Mouse (Mus musculus): ENCODE results near the gene Slfn14.

DNA sequence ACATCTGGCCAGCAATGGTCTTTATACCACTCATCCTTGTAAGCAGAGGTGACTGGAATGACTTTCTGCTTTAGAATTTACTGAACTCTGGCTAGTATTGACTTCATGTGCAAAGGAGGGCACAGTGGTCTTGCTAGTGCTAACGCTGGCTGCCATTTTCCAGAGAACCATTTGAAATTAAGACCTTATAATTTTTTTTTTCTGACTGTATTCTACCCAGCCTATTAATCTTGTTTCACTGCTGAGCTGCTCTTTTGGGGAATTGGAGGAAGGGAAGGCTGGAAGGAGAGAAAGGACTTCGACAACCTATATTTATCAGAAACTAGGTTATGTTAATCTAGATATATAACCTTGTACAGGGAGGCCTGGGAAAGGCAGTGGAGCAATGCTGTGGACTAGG, 18.0 kb upstream of the Slfn14 start:
- TF ChIP-seq POLR2A (IDR thresholded peaks at IDR 0.05; ENCODE audit: extremely low read depth, insufficient read depth, low read length) = no peak
- TF ChIP-seq CTCF (IDR thresholded peaks at IDR 0.05; ENCODE audit: low read depth, low read length) = no peak

Data from liver, adult 2 months (tissue).